Mouse (Mus musculus): Measurements from ENCODE around the gene Mpped2.

DNA sequence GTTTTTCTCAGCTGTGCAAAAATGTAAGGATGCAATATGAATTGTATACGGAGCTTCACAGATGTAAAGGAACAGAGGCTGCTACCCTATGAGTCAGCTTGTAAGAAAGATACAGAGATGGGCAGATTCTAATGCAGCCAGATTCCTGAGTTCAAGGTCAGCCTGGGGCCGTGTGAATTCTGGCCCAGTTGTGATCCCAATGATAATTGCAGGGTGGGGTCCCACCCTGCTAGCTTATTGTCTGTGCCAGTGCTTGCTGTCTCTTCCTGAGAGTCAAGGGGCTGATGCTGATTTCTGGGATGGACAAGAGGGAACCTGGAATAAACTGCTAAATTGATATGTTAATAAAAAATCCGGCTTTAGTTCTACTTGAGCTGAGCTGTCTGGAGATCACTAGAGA, 122.8 kb downstream of the Mpped2 start:
- TF ChIP-seq CTCF (IDR thresholded peaks at IDR 0.05; ENCODE audit: insufficient read depth, low read depth, low read length) = no peak
- TF ChIP-seq POLR2A (IDR thresholded peaks at IDR 0.05; ENCODE audit: insufficient read depth, low read depth, low read length) = no peak
